Mouse (Mus musculus): Measurements from ENCODE around the gene Cat.

DNA sequence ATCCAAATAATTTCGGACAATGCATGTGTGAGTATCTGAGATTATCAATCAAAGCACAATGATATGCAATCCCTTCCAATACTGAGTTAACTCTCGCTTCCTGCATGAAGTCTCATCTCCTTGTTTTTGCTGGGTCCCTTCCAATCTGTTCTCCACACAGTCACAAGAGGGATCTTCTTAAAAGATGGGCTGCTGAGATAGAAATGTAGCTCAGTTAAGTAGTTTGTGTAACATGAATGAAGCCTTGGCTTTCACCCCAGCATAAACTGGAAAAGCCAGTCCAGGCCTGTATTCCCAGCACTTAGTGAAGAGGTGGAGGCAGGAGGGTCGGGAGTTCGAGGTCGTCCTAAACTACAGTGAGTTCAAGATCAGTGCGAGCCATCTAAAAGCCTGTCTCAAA, 38.6 kb downstream of the Cat start:
- TF ChIP-seq CTCF (IDR thresholded peaks at IDR 0.05; ENCODE audit: borderline replicate concordance, insufficient read depth, low read length) (no peak), POLR2A (IDR thresholded peaks at IDR 0.05; ENCODE audit: low read depth, low read length) (no peak)
